Mouse (Mus musculus): ENCODE results near the gene Tet2. TPM values are rescaled to one million over a fixed set of nuclear protein-coding genes. Genes with fewer than 3 reads are reported as not detected.

Gene Tet2
- total RNA-seq, 2 experiments from 2014 or later = 79.2 to 104 TPM

DNA sequence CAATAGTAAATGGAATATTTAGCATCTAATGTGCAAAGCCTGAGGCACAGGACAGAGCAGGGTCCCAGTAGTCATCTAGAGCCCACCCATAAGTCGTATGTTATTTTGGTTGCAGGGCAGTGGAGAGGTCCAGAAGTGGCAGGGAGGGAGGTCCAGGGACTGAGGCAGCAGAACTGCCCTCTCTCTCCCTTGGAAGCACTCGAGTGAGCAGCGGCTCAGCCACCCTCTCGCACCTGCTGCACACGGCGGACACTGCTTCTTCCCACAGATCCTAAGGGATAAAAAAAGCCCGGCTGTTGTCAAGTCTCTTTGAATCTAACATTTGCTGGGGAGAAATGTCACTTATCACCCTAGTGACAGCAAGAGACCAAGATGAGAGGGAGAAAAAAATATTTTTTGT, 22.6 kb downstream of the Tet2 start:
- no peak for DNase-seq (ENCODE audit: low spot score in 2 of 2)

DNA sequence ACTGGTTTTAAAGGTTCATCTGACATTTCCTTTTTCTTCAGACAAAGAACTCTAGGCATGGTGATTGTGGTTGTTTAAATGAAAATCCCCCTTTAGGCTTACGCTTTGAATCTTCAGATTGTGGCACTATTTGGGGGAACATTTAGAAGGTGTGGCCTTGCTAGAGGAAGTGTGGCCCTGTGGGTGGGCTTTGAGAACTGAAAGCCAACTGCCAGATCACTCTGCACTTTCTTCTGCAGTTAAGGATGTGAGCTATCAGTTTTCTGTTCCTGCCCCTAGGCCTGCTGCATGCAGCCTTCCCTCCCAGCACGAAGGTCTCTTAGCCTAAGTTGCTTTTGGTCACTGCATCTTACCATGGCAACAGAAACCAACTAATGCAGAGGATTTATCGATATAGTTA, 26.1 kb downstream of the Tet2 start:
- no peak for DNase-seq (ENCODE audit: low spot score in 2 of 2)

DNA sequence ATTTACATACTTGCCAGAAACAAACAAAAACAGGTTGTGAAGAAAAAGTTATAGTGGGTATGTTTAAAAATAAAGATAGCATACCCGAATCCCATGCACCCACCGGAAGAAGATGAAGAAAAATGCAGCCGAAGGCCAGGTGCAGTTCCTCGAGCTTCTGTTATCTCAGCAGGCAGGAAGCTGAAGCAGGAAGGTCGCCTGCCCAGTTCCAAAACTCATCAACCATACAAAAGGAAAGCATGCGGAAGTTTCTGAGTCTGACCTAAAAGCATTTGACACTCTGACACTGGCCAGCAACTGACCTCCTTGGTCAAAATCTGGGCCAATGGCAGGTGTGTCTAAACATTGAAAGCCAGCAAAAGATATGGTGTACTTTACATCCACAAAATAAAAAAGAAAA, 26.8 kb downstream of the Tet2 start:
- DNase-seq (ENCODE audit: low spot score in 2 of 2) = no peak

DNA sequence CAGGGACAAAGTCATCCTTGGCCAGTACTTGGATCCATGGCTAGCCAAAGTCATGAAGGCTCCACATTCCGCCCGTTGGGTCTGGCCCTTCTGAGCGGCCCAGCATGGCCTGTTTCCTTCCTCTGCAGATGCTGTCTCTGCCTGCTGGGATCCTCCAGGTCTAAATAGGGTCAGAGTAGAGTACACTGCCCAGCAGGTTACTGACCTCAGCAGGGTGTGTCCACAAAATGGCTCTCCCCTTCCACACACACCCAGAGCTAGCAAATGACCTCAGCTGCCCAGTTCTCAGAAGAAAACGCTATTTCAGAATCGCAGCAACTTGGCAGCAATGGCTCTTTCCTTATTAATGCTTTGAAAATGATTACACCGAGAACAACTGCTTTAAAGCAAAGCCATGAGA, 27.5 kb downstream of the Tet2 start:
- no peak for DNase-seq (ENCODE audit: low spot score in 2 of 2)

DNA sequence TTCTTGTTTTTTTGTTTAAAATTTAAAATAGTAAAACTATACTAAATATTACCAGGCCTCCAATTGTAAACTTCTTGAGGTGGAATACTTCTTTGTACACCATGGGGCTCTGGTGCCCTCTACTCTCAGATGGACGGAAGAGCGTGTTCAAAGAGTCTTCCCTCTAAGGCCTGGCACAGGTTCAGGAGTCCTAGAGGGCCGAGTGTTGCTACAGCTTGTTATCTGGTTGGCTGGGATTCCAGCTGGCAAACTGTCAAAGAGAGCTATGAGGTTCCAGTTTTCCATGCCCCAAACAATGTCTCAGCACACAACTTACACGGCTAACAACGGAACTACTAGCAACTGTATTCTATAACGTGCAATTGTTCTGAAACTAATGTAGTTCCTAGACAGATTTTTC, 28.8 kb downstream of the Tet2 start:
- peak in 1 of 2 experiments; percentile 55 for DNase-seq (ENCODE audit: low spot score in 2 of 2)

DNA sequence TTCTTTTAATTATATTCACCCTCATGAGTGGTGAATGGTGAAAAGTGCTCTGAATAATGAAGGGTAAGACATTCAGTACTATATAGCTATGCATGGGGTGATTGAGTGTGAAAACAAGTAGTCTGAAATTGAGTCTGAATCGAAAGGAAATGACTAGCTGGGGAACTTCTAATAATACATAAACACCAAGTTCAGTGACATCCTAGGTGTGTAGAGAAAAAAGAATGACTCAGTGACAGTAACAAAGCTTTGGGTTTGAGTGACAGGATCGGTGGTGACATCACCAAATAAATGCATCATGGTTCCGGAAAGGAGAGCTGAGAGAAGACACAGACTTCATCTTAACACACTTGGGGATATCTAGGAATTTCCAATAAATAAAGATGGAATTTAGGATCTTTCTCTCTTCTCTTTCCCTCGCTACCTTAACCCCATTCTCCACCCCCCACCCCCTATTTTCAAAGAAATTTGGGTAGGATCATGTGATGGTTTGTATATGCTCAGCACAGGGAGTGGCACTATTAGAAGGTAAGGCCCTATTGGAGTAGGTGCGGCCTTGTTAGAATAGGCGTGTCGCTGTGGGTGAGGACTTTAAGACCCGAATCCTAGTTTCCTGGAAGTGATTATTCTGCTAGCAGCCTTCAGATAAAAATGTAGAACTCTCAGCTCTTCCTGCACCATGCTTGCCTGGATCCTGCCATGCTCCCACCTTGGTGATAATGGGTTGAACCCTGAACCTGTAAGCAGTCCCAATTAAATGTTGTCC, 29.6 kb downstream of the Tet2 start:
- no peak for DNase-seq (ENCODE audit: low spot score in 2 of 2)

DNA sequence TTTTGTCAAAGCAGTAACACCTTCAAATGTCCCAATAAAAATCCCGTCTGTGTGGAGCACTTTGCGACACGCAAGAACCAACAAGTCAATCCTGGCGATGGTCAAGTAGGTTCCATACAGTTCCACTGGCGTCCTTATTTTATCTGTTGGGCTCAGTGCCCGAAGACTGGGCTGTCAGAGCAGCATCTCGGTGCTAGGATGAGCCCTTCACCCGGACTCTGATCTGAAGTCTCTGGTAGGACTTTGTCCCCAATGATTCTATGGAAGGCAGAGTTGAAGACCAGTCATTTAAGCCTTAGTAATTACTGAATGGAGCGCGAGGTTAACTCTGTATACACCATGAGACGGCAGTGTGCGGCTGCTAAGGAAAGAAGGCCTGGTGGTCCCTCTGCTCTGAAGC, 30.6 kb downstream of the Tet2 start:
- DNase-seq (ENCODE audit: low spot score in 2 of 2) = no peak

DNA sequence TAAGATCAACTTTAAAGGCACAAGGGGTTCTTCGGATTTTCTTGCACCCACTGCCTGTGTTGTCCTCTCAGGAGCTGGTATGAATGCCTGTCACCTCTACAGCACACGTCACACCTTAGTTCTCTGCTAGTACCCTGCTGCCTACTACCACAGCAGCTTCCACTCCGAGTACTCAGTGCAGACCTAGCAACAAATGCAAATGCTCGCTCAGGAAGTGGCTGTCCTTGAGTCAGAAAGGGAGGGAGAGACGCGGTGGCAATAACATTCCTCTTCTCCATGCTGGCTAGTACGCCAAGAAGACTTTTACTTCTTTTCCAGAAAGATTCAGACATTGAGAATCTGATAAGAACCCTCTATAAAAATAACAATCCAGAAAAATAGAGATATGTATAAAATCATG, 31.5 kb downstream of the Tet2 start:
- DNase-seq (ENCODE audit: low spot score in 2 of 2) = no peak

DNA sequence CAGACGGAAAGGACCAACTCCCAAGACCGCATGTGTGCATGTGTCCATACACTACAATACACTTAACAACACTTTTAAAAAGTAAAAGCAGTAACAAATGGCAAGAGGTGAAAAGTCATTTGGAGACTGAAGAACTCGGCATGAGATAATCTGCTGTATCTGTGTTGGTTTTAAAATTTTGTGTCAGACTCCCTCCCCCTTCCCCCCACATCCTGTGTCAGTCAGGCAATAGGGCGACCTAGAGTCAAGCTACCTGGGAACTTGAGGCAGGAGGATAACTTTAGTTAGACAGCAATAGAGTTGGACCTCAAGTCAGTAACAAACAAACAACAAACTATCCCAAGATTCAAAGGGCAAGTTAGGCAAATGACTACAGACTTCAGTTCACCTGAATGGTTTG, 34.6 kb downstream of the Tet2 start:
- no peak for DNase-seq (ENCODE audit: low spot score in 2 of 2)

DNA sequence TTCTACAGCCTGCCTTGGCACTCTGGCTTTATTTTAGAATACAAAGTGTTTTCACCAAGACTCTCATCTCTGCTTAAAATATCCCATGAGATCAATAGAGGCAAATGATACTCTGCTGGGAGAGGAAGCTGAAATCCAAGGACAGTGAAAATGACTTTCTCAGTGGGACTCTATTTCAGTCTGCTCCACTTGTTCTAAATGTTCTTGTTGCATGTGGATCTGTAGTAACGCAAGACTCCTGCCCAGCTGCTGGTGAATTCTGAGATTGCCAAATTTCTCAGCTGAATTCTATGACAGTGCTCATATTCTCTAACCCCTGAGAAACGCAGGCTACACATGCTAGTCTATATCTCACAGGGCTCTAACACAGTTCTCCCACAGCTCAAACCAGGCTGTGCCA, 35.1 kb downstream of the Tet2 start:
- no peak for DNase-seq (ENCODE audit: low spot score in 2 of 2)

DNA sequence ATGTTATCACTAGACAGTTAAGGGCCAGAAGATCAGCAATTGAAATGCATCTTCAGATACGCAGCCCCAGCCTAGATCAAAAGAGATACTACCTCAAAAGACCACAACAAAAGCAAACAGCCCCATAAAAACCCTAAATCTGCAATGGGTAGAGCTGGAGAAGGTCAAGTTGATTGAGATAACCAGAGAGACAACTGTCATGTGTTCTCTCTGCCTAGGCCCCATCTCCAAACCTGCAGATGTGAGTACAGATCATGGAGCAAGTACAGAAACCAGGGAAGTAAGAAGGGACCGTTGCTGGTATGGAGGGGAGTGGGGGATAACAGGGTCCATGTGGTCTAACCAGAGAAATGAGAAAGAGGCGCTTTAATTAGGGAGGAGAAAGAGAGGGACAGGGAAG, 36.1 kb downstream of the Tet2 start:
- DNase-seq (ENCODE audit: low spot score in 2 of 2) = no peak

DNA sequence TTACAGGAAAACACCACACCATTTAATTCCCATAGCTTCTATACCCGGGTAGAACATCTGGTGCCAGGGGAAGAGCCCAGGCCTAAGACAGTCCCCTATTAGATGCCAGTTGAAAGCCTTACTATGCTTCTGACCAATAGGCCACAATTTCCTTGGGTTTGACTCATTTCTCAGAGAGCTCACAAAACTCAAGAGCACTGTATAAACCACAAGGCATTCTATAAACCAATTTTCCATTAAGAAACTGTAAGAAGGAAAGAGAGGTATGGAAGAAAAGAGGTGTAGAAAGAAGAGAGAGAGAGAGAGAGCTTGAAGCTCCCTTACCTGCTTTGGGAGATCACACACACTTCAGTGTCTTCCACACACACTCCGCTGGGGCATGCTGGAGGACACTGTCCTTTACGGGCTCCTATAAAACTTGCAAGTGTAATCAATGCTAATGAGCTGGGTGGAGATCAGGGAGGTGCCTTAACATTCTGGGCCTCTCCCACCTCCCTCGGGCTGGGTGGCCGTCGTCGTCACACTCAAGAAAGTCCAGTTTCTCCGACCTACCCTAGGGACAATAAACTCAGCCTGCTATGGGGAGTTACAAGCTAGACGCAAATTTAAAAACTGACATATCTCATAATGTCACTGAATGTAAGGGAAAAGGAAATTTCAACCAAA, 38.5 kb downstream of the Tet2 start:
- DNase-seq (ENCODE audit: low spot score in 2 of 2) = no peak

DNA sequence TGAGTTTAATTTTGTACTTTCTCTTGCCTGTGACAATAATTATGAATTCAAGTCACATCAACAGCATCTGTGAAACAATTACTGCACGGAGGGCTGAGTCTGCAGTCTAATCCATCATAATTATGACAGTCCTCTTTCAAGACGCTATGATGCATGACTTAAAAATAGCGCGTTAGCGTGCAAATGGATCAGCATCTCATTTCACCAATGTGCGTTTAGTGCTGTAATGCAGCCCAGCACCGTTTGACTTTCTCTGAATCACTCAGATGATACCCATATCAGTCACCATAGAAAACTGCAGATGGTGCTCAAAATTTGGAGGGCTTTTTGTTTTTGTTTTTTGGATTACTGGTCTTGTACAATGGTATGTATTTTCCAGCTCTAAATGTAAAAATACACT, 48.0 kb downstream of the Tet2 start:
- DNase-seq (ENCODE audit: low spot score in 2 of 2) = no peak

DNA sequence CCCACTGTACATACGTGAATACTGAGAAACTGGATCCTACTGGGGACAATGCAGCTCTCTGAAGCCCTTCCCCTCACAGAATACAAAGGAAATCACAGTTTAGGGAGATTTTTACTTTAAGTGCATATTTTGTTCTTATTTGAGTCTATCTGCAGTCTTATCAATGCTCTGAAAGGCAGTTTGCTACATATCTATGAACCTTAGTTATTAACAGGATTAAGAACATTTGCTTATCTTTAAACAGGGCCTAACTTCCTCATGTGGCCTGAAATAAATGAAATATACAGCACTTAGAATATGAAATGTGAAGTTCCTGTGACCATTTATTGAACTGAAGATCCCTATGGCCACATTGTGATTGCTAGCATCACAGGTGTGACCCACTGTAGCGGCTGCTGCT, 53.6 kb downstream of the Tet2 start:
- no peak for DNase-seq (ENCODE audit: low spot score in 2 of 2)

DNA sequence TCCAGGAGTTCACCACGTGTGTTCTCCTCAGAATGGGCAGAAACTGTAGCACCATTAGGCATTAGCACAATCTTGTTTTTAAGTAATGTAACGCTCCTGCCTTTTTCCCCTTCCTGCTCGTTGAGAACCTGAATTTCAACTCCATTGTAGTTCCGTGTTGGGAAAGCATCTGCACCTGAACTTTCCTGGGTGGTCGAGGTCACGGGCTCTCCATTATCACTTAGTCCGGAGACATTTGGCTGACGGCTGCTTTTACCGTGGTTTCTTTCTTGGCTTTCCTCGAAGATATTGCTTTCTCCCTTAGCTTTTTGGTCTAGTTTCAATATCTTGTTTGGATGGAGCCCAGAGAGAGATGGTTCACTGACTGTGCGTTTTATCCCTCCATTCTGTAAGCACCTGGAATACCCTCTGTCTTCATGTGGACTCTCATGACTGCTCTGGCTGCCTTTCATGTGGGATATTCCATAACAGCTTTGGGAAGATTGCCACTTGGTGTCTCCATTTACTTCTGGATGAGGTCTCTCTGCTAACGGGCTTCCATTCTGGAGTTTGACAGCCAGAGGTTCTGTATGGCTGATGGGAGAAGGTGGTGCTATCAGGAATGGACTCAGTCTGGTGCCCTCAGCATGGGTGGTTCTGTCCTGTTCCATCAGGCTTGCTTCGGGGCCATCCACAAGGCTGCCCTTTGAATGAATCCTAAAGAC, 56.8 kb downstream of the Tet2 start:
- DNase-seq (ENCODE audit: low spot score in 2 of 2) = no peak

DNA sequence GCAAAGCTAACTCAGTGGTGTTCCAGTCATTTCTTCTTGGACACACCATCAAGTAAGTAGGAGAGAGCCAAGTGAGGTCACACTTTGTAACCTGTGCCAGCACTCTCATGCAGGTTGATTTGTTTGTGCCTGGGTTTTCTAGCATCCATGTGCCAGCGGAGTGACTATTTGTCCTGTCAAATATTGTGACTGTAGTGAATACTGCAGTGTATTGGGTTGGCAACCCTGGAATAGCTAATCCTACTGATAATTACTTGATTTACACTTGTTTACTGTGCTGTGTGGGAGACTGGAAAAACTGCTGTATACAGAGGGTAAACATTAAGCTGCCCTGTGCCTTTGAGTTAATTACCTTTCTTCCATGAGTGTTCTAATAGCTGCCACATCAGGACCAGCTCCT, 62.1 kb downstream of the Tet2 start:
- DNase-seq (ENCODE audit: low spot score in 2 of 2) = no peak

DNA sequence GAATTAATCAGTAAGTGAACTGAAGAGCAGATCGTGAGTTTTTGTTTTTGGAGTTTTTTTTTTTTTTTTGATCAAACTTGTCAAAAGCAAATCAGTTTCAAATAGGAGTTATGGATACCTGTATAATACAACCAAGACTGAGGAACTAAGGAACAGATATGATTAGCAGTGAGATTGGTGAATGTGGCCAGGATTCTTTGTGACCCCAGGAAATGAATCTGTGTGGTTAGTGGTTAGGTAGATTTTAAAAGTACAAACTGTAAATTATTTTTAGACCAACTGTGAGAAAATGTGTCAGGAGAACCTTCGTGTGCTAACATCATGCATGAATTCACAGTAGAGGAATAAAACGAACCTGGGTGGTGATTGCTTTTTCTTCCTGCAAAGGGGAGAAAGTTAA, 66.0 kb downstream of the Tet2 start:
- no peak for DNase-seq (ENCODE audit: low spot score in 2 of 2)

DNA sequence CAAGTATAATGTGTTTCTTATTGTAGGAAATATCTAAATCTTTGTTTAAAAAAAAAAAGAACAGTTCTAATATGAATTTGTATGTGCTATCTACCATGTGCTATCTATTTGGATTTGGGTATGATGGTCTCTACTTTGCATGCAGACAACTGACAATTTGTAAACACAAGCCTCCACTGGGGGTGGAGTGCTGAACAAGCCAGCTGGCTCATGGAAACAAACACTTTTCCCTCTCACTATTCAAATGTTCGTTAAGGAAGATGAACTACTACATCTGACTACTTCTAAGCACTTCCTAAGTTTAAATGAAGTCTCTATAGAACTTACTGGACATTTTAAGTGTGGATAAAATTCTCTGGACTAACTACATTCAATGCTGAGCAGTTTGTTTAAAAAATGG, 71.2 kb downstream of the Tet2 start:
- no peak for DNase-seq (ENCODE audit: low spot score in 2 of 2)

DNA sequence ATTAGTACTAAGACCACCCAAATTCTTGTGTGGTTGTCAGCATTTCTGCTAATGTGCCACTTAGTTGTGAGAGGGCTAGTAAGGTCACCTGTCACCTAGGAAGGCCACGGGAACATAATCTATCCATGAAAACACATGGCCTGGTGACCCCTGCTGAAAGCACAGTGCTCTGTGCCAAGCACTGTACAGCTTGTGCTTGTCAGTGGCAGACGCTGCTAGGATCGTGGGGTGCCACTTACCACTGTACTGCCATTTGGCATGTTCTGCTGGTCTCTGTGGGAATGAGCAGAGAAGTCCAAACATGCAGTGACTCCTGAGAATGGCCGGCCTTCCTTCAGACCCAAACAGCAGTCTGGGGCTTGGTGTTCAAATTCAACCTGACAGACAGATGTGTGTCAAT, 73.8 kb downstream of the Tet2 start:
- DNase-seq (ENCODE audit: low spot score in 2 of 2) = no peak

DNA sequence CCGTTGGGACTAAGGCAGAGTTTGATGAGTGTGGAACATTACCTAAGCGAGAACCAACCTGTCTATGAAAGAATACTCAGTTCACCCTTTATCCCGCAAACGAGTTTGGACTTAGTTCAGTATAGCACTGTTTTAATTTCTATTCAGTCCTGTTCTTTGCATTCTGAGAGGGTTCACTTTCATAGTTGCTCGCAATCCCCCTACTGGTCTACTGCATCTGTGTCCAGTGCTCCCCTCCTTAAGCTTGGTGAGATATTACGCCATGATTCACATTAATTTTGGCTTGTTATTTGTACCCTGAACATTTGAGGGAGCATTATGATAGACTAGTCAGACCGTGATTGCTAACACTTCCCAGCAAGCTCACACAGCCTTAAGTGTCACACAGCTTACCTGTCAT, 76.1 kb downstream of the Tet2 start:
- no peak for DNase-seq (ENCODE audit: low spot score in 2 of 2)

DNA sequence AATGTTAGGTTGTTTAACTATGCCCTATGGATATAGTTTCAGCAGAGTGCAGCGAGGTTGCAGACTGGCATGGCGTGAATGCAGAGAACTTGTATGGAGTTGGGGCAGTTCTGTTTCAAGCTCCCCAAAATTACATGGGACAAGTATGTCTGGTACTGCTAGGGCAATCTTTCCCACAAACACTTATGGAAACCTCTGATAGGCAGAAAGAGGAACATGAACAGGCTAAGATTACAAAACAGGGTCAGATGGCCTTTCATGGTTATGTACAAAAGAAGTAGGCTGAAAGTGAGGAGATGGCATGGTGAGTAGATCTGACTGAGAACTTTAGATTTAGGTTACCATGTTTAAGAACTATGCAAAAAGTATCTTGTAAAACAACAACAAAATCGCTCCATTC, 81.7 kb downstream of the Tet2 start:
- DNase-seq (ENCODE audit: low spot score in 2 of 2) = no peak

DNA sequence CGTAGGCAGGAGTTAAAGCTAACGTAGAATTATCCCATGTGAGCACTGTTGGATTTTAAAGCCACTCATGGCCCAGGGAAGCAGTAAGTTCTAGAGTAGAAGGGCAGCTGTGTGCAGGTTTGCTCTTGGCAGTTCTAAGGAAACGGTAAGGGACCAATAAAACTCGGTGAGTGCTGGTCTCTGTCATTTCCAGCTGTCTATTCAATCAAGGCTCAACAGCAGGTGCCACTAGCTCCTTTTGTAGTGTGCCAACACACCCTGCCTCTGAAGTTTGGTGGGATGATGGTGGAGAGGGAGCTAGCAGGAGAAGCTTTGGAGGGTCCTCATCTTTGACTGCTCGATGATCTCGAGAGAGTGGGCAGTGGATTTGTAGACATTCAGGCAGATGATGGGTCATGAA, 82.5 kb downstream of the Tet2 start:
- DNase-seq (ENCODE audit: low spot score in 2 of 2) = no peak

DNA sequence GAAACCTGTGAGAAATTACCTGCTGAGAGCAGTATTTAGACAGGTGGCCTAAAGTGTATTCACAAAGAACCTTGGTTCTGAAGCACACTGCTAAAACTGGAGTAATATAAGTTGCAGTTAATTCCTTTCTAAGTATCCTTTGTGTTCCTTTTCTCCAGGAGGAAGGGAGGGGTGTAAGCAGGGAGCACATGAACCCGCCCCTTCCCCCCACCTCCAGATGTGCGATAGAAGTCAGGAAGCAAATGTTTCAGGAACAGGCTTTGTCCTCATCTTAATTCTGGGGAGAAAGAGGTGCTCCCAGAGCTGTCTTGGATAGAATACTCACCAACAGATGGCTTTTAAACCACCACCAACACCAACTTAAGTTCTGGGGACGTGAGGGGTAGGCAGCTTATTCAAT, 82.9 kb downstream of the Tet2 start:
- DNase-seq (ENCODE audit: low spot score in 2 of 2) = no peak

Measured in gastrocnemius, postnatal 4 days (tissue).